Mouse (Mus musculus) adrenal gland, adult 18-20 months (tissue): ENCODE data around the gene Cym. TPM values are rescaled to one million over a fixed set of nuclear protein-coding genes. Genes with fewer than 3 reads are reported as not detected.

Source experiments
- DNase-seq, 2 experiments: peaks; one replicate each; pipeline ENCODE4 v3.0.0; 2021 to 2022; ENCODE audit warnings: low spot score in 2 of 2
- total RNA-seq, 2 experiments: library from RNA; stranded (reverse); gene quantifications; 1 replicate in 1 of 2; 2 replicates in 1 of 2; pipeline ENCODE4 v1.2.3; 2021

Cym gene
- total RNA-seq, 2 experiments from 2014 or later = 0.32 TPM; not detected in 1

DNA sequence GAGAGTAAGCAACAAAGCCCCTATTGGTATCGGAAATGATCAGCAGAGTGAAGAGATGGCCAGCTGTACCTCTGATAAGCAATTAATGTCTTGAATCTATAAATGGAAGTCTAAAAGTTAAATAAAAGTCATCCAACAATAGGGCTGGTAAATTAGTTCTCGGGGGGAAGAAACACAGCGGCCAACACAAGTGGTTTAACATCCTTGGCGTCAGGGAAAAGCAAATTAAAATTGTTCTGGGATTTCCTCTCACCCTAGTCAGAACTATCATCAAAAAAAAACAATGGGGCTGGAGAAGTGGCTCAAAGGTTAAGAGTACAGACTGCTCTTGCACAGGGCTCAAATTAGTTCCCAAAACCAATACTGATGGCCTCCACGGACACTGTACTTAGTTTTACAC, 4.3 kb upstream of the Cym start:
- DNase-seq = no peak

DNA sequence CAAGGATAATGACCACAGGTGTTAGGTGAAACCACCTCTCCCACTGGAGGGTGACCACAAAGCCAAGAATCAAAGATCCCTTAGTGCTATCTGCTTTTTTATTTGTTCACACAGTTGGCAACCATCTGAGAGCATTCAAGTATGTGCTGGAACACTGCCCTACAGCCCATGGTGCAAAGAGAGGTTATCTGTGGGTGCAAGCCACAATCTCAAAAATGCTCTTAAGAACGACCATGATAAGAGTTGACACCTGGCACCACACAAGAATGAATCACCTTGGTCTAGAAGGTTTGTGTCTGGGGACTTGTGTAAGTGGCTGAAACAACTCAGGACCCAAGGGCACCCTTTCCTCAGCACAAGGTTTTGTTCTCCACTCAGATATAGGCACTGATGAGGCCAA, 1.7 kb upstream of the Cym start:
- DNase-seq = no peak

DNA sequence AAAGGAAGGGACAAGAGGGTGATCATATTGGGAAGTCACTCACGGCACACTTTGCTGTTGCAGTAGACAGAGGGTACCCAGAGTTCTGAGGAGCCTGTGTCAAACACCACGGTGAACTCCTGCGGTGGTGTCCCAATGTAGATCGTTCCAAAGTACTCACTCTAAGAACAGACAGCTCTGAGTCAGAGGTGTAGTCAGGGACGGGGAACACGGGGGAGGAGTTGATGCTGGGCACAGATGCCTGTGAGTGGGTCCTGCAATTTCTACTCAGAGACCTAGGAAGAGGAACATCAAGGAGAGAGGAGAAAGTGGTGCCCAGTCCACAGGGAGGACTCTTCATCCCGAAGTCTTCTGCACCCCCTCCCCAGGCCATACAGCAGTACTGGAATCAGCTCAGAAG, 3.0 kb downstream of the Cym start:
- no peak for DNase-seq

DNA sequence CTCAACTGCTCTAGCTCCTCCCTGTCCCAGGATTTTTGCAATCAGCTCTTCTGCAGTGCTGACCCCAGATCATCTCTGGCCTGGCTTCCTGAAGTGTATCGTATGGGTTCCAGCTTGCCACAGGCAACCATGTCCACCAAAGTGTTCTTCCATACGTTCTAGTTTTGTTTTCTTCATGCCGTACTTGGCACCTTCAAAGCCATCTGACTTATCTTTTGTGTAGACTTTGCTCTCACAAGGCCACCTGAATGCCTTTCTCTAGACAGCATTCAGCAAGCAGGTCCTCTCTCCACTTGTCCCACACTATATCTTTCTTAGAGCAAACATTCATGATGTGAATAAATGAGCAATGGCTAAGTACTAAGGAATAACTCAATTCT, 4.4 kb downstream of the Cym start:
- DNase-seq = no peak

DNA sequence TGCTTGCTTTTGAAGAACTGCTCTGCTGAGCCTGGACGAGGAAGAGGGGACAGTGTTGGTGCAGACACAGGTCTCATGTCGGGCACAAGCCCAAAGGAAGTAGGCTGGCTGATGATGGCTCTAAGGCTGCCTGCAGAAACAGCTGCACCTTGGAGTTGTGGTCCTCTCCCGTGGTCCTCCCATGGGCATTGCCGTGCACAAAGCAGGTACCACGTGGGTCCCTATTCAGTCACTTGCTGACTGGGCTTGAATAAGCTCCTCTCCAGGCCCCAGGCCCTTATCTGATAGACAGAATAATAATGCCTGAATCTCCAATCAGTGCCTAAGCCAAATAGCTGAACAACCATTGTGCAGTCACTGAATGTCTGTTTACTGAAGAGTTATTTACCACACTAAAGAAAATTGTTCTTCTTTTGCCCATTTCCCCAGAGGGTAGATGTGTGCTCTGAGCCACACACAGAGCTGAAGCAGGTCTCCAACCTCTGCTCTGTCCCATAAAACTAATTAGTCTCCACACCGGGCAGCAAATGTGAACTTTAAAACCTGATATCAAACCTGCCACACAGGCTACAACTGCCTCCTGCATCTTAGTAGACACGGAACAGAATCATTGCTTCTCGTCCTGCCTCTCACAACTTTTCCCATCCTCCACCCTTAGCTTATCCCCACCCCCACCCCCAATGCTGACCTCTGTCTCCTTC, 5.0 kb downstream of the Cym start:
- no peak for DNase-seq

DNA sequence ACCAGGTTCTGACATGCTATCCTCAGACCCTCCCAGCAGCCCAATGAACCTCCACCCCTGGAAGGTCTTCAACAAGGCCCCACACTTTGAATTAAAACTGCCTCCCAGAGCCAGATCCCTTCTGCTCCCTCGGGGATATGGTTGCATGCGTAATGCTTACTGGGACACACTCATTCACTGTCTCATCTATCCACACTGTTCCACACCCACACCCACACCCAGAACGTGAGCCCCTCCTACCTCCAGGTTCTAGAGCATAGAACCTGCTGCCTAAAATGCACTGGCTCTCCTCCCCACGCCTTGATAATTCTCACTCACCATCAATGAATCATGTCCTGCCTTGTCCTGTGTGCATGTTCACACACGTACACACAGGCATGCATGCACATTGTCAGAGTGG, 6.9 kb downstream of the Cym start:
- DNase-seq = no peak

DNA sequence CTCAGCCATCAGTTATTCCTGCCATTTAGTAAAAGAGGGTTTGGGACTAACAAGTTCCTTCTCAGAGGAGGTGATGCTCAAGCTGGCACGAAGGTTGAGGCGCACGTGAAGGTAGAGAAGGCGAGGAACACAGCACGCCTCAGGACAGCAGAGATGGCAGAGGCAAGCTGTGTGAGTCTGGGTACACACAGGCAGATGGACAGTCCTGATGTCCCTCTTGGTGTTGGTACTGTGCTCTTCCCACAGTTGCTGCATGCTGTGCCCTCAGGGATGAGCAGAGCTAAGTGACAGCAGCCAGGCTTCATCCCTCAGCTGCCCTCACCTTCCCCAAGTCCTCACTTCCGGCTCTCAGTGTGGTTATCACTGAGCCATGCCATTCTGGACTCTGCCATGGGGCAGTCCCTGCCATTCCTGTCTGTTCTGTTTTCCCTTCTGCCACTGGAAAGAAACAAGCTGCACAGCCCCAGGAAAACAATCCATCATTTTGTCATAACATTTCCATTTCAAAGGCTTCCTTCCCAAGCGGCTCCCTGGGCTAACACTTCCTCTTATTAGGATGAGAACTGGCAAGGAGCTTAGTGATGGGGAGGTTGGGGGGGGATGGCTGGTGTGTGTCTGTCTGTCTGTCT, 13.8 kb downstream of the Cym start:
- no peak for DNase-seq

DNA sequence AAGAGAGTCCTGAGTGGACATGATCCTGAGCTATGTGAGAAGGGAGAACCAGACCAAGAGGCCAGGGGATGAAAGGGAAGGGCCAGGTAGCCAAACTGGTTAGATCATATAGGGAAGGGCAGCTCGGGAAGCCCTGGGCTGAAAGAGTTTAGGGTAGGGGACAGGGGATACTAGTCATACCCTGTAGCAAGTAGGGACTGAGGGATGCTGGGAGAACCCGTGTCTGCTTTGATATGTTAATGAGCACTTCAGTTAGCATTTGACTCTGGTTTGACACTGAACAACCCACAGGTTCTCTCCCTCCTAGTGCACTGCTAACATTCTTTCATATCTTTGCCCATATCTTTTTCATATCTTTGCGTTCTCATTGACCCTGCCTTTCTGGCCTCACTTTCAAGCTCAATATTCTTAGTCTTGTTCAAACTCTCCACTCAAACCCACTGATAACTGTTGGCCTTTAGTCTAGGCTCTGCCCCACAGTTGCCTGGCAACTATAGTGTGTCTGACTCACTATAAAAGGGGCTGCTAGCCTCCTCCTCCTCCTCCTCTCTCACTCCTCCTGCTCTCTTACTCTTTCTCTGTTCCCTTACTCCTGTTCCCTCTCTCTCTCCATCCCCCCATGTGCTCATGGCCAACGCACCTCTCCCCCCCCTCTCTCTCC, 14.9 kb downstream of the Cym start:
- DNase-seq = no peak

DNA sequence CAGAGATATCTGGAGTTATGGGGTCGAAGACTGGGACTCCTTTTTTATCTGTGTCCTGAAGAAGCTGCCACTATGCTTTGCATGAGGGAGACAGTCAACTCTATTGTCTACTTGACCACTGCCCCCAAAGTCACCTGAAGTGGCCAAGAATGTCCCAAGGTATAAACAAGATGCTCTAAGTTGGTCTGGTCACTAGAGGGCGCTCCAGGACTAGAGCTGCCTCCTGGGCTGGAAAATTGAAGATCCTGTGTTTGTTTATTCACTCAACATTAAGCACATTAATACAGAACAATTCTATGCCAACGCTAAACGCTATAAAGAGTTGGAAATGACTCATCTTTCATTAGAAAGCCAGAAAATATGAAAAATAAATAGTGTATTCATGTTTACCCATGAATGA, 15.5 kb downstream of the Cym start:
- peak; percentile 69 to 73 for DNase-seq

DNA sequence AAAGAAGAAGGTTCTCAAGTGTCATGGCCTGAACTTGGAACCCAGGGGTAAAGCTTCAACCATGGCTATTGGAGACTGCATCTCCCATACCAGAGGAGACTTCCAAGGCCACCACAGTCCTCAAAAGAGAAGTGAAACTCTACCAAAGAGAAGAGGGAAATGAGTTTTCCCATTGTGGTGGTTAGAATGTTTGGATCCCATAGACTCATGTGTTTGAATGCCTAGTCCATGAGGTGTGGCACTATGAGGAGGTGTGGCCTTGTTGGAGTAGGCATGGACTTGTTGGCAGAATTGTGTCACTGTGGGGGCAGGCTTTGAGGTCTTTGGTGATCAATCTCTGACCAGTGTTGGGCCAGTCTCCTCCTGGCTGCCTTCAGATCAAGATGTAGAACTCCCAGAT, 16.4 kb downstream of the Cym start:
- no peak for DNase-seq

DNA sequence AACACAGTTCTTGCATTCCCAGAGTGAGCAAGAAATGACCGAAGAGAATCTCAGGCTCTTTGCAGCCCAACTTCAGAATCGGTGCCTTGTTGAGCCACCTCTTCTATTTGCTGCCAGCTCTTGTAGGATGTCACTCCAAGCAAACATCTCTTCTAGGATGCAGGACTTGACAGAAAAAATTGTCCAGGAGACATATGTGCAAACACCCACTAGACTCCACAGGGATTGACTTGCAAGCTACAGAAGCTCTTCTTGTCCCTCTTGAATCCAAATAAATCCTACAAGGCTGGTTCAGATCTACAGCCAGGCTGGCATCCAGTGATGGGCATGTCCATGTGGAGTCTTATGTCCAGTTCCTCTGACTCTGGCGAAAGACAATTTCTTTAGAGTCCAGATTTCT, 17.1 kb downstream of the Cym start:
- DNase-seq = no peak

DNA sequence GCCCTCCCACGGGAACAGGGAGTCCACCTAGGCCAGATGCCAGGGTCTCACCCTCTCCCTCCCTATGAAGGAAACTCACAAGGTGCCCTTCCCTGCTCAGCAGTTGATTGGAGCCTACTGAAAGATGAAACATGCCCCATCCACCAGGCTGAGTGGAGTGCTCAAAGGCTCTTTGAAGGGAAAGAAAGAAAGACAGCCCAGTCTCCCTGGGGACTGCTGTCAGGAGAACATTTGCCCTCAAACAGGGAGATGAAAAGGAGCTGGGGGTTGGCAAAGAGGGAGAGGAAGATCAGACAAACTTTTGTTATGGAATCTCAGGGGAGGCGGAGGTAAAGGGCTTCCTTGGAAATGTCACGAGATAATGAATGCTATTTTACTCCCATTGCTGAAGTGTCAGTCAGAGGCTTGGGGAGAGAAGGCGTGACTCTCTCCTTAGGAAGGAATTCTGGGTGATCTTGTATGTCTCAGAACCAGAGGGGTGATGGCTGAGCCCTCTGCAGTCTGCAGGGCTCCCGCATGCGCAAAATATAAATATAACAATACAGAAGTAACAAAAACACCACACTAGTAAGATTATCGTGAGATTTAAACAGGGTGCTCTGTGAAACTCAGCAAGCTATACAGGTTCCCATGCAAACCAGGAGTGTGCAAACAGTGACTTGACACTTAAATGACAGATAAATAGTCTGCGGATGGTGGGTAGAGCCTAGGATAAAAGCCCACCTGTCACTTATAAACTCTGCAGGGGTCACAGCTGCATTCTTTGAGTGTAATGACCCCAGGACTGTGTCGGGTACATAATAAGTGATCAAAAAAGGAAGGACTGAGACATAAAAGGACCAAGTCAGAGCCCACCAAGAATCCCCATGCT, 20.0 kb downstream of the Cym start:
- no peak for DNase-seq

DNA sequence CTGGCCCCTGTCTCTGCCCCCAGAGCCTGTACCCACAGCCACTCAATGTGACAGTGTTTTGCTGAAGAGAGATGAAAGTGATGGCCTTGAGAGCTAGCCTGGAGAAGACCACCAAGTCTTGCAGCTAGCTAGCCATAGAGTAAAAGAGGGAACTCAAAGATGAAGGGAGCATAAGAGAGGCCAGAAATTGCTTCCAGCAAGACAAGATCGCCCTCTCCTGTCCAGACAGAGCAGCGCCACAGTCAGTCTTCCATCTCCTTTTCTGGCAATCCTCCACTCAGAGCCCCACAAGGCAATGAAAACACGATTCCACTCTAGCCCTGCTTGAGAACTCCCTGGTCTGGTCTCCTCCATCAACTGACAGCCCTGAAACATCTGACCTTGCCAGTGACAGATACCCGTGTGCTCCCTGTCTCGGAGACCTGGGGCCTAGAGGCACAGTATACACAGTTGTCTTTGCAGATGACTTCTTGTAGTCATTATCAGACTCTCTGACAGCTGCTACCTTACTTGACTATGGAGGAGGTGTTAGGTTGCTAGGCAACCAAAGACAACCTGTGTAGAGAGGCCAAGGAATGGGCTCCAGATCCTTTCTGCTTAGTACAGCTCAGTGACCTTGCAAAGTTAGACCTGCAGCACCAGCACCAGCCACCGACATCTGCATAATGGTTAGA, 33.2 kb downstream of the Cym start:
- no peak for DNase-seq

DNA sequence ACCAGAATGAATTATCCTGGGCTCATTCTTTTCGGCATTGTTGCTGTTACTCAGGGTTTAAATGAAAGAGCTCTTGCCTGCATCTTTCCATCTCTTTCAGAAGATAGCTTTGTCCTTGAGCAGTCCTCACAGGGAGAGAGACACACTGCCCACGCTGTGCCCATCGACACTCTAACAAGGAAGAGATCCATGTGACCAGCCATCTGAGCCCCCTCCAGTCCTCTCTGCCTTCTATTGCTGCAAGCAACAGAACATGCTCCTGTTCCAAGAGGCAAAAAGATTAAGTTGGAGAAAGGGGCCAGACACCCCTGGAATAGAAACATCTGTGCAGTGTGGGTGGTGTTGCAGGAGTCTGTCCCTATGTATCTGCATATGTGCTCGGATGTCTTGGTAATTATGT, 34.5 kb downstream of the Cym start:
- DNase-seq = no peak

DNA sequence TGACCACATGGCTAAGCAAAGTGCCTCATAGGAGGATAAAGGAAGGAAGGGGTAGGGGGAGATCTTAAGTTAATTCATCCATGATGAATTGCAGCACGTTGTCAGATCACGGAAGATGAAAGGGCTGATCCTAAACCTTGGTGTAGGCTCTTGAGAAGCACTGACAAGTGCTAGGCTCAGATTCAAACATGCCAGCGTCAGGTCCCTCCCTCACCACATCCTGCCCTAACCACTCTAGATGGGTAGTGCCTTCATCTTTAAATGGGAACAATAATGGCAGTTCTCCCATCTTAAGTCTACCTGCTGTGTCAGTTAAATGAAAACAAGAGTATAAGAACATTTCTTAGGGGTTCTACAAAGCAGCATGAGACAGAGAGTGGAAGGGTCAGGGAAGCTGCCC, 35.9 kb downstream of the Cym start:
- no peak for DNase-seq

DNA sequence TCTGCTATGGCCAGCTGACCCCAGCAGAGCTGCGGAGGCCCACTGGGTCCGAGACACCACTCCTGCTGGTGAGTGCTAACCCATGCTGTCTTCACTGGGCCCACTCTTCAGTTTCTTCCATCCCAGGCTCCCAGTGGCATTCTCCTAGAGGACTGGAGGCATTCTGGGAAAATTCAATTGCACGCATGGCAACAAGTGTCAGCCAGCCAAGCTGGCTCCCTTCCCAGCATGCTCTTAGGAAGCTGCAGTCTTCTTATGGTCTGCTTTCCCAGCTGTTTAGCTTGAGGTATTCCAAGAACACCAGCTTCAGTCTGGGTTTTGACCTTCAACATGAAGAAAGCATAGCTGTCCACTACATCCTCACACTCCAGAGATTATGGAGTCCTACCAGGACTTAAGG, 38.4 kb downstream of the Cym start:
- DNase-seq = no peak

DNA sequence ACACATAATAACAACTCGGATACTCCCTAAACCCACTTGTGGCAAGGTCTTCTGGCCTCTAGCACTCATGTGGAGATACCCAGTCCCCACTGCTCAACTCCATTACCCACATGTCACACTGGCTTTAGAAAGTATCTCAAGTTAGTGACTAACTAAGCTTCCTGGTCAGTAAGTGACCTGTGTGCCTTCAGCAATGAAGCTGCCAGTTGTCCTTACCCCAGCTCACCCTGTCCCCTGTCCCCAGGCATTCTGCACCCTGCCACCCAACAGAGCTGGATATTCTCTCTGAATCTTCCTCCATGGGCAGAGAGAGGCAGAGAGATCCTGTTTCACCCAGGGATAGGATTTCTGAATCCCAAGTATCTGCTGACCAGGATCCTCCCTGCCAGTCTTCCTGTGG, 38.8 kb downstream of the Cym start, which contains the start of gene Kcna10:
Gene Kcna10 (plus strand): TSS at position 301 of the 400 bp plus-strand sequence.
- DNase-seq = no peak

DNA sequence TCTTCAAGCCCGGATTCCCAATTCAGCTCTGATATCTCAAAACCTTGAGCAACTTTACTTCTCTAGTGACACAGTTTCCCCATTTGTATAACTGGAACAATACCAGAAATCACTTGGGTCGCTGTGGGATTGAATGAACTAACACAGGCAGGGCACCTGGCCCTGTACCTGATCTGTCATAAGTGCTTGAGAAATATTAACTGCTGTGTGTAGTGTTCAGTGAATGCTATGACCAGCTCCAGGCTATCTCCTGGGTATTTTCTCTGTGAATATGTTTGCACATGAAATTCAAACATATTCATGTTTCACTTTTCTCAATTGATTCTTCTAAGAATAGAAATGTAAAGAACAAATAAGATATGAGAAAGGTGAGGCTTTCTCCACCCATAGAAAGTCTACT, 40.7 kb downstream of the Cym start:
- DNase-seq = no peak

DNA sequence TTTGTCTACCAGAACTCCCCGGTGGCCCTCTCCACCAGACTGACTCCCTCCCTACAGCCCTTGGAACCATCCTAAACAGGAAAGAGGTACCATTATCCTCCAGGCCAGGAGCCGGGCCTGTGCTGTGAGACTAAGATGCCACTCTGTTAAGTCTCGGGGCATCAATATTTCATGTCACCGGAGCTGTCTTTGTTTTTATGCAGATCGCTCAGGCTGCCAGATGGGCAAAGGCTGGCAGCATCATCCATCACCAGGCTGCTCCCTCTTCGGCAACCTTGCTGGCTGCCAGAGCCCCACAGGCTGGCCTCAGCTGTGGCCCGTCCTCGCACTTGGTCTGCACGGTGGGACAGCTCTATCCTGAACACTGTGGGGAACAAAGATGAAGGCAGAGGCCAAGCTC, 45.0 kb downstream of the Cym start:
- DNase-seq = no peak

DNA sequence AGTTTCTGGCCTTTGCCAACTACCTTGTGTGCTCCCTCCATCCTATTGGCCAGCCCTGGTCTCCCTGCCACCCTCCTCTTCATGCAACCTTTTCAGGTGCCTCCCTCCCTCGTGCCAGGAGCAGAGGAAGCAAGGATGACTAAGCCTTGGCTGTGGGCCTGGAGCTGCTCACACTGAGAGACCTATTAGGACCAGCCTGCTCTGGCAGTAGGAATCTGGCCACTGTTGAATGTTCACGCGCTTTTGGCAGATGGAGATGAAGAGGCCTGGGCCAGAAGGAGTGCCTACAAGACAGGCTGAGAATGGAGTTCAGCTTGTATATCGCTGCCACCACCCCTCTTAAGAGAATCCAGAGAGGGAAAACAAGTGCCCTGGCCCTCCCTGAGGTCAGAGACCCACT, 46.0 kb downstream of the Cym start:
- no peak for DNase-seq

DNA sequence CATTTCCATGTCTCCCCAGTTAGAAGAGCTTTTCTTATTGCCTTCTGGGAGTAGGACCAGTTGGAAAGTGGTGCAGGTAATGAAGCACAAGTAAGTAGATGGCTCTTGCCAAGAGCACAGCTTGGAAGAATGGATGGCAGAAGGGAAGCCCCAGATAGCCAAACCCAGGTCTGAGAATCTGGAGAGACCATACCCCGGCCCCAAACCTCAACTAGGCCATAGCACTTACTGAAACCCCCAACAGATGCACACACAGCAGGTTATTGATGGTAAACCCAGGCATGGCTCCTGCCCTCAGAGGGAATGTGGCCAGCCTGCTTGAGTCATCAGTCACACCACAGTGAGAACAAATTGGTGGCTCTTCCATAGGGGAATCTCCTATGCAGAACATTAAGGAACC, 49.0 kb downstream of the Cym start:
- no peak for DNase-seq
